Mouse (Mus musculus): Measurements from ENCODE around the gene Rcl1.

- TF ChIP-seq E2F4 (IDR thresholded peaks at IDR 0.05; ENCODE audit: insufficient replicate concordance, low read depth, low read length) (no peak), CTCF (conservative IDR thresholded peaks at IDR 0.05 in 1 of 2, IDR thresholded peaks at IDR 0.05 in 1 of 2; ENCODE audit: low read depth in 2 of 2, low read length in 2 of 2) (no peak), POLR2AphosphoS2 (IDR thresholded peaks at IDR 0.05; ENCODE audit: low read depth, low read length) (no peak), MAFK (IDR thresholded peaks at IDR 0.05; ENCODE audit: insufficient replicate concordance, low read length) (no peak), ZNF384 (IDR thresholded peaks at IDR 0.05; ENCODE audit: low read depth, low read length) (no peak)
Measured at GRCm38 (mm10) chr19:29156417-29156816, 55.2 kb downstream of the Rcl1 start.

Measured in CH12.LX (cell line).